Mouse (Mus musculus): ENCODE measurements around the gene Gabrg1. TPM values are rescaled to one million over a fixed set of nuclear protein-coding genes. Genes with fewer than 3 reads are reported as not detected.

The Gabrg1 gene
- polyA plus RNA-seq (2015; fragmentation: Nextera tagmentation; extraction: Ambion mirVana): 0.05 and 0.12 TPM in 2 replicates

DNA sequence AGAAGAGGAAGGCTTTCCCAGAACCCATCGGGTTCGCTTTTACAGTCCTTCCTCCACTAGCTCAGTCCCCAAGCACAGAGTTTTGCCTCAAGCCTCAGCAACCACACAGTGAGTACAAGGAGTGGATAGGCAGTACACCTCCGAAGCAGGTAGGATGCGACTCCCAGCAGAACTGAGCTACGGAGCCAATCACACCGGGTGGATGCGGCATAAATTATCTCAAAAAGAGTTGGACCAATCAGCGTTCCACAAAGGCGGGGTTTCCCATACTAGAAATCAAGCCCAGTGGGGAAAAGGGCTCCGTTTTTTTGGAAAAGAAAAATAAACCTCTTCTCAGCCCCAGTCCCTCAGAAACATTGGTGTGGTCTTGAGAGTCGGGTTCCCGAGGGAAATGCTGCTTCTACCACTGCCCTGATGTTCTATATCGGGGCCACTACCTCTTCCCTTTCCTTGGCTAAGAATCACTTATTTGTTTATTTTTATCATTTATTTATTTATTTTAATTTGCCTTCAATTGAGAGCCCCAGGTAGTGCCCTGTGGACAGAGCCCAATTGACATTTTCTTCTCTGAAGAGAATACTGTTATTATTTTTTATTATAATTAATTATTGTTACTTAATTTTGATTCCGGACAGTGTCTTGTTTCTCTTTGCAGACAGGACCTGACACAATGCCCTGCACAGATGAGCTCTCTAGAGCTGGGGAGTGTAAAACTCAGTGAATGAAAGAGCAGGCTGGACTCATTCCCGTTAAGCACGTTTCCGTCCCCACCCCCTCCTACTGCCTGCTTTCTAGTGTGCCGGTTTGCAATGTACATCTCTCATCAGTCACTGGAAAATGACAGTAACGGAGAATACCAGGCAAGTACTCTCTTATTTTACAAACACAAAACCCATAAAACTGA is at the start of gene Gabrg1:
TSS of gene Gabrg1 (minus strand) at position 426 of the 904 bp plus-strand sequence.

